Mouse (Mus musculus): ENCODE data around the gene Thoc7.

Gene Thoc7

DNA sequence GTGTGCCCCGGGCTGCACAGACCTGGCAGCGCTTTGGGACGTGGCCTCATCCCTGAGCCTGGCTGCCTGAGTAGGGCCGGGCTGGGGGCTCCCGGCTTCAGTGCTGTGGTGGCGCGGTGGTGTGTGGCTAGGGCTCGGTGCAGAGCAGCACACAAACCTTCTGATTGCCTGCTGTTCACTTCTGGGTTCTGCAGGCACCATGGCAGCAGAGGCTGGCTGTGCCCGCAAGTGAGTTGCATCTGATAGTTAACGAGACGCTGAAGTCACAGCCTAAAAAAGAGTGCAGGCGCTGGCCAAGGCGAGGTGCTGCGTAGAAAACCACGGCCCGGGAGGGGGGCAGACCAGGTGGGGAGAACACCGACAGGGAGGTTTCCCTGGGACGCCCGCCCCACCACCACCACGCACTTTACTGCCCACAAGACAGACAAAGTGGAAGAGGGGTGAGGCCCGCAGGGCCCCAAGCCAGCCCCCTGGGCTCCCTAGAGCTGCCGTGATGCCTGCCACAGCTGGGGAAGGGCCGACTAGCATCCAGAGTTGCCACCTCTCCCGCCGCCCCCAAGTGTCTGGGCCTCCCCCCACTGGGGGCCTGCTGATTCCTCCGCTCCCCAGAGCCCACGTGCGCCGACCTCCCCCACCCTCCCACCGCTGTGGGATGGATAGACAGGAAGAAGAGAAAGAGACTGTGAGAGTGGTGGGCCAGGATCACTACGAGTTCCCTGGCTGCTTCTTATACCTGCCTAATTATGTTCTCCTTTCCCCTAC, 28.2 kb downstream of the Thoc7 start:
- DNase-seq (ENCODE audit: low spot score in 2 of 2), result no peak

DNA sequence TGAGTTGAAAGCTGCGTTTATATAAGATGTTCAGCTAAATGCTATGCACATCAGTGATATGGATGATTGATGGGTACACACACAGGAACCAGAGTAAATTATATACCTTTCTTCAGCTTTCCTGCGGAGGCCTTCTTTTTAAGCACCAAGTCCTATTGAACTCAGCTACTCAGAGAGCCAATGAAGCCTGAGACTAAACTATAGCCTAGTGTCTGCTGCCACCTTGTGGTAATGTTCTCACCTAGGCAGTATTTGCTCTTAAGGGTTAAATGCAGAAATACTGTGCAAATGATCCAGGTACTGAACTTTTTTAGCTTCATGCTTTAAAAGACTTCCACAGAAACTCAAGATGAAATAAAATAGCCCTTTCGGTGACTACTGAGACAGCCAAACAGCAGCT, 44.0 kb downstream of the Thoc7 start:
- DNase-seq (ENCODE audit: low spot score in 2 of 2), result peak; percentile 68 to 82

DNA sequence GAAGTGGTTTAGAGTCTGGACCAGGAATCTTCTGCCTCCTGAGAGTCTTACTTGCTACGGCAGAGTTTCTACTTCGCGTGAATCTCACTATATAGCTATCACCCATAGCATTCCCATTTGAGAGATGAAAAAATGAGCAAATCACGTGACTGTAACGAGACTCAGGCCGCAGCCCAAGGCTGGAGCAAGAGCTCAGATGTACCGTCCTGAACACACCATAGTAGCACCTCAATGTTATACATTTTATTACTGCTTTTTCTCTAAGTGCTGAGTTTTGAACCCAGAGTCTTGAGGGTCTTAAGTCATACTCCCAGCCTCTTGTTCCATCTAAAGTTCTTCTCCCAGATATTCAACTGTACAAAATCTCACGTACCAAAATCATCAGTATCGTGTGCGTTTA, 44.4 kb downstream of the Thoc7 start:
- no peak for DNase-seq (ENCODE audit: low spot score in 2 of 2)

DNA sequence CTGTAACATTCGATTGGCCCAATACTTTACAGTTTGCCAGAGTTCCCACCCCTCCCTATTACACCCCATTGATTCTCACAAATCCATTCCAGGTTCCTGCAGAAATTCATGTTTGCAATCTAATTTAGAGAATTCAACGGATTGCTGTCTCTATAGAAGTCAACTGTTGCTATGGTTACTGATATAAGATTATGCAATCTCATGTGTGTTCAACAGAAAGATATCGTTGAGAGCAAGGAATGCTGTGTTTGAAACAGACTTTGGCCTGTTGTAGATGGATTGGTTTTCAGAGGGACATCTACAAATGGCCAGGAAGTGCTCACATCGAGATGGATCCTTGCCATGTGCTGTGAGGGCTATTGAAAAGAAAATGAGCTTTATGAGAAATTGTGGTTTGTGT, 46.4 kb downstream of the Thoc7 start:
- peak in 1 of 2 experiments; percentile 6 for DNase-seq (ENCODE audit: low spot score in 2 of 2)

DNA sequence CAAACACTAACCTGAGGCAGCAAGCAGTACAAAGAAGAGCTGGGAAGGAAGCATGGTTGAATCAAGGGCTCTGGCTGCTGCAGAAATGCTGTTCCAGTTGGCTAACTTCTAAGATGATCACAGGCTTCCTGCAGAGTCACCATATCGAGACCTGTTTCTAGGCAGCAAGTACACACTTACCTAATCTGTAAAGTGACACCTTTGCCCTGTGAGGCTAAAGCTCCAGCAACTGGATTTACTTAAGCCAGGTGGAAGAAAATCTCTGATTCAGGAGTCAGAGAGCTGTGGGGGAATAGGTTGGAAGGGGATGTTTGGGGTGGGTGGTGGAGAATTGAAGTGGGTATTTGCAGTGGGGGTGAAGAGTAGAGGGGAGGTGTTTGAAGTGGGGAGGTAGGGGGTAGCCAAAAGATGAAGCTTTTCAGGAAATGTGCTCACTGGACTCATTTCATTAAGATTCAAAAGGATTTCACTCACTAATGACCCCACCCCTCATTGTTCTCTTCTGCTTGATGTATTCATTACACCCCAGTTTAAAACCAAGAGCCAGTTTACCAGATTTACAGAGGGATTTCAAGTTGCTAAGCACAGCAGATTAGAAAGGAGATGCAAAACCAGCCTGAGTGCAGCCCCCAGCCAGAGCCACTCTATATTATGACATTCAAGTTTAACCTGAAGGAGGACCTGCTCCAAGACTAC, 47.1 kb downstream of the Thoc7 start, which contains the start of gene Gm281:
Gm281 (minus strand) TSS at position 92 of the 696 bp plus-strand sequence.
- DNase-seq (ENCODE audit: low spot score in 2 of 2), result no peak

DNA sequence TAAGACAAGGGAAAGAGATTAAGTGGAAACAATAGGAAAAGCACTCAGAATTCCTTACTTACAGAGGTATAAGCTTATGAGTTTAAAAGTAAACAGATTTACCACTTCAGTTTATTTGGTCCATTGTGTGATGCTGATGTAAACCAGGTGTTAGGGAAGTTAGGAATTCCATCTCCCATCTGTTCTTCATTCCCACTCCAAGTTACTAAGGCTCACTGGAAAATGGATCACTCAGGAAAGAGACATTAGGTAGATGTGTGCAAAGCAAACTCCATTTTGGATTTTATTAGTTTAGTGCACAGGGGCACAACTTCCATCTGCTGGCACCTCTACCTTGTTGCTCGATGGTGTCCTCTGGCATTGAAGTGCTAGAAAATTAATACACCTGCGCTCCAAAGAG, 51.5 kb downstream of the Thoc7 start:
- no peak for DNase-seq (ENCODE audit: low spot score in 2 of 2)

DNA sequence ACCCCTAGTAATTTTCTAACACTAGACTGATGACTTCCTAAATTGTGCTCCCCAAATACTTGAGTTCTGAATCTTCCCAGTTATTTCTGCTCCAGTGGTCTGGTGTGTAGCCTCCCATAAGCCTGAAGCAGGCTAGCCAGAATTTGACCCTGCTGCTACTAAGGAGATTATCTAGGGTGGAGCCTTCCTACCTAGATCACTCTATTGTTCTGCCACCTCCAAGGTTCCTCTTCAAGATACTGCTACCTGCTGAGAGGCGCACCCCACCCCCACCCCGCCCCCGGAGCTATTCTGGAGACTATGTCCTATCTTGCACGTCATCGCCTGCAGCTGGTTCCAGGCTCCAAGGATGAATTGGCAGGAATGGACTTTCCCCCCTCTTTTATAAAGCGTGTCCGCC, 54.5 kb downstream of the Thoc7 start:
- DNase-seq (ENCODE audit: low spot score in 2 of 2), result no peak

DNA sequence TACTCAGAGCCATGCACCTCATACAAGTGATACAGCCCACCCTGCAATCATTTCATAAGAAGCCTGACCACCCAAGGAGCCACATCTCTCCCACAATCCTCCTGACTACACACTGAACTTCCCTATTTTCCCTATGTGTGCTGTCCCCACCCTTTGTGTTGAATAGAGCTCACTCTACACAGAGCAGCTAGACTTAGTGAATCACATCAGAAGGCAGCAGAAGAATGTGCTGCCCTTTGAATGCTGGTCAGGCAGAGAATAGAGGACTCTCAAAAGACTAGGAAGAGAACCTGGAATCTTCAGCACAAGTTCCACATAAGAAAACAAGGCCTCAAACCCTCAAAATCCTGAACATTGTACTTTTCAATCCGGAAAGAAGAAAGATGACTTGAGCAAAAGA, 55.2 kb downstream of the Thoc7 start:
- no peak for DNase-seq (ENCODE audit: low spot score in 2 of 2)

DNA sequence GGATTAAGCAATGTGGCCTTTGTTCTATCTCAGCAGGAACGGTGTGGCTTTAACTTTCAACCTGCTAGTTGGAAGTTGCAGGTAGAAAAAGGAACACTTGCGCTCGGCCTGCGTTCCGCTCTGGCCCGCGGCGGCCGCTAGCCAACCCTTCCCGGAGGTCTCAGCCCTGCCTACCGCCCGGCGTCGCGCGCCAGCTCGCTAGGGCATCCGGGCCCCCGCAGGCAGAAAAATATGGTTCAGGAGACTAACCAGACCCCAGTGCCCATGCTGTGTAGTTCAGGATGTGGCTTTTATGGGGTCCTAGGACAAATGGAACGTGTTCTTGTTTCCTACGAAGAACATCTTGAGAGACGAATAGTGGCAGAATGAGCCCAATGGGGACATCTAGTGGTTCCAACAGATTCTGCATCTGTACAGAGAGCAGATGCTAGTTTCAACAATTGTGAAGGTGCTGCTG, 60.0 kb downstream of the Thoc7 start:
- DNase-seq (ENCODE audit: low spot score in 2 of 2), result peak; percentile 72 to 78

Data from right cerebral cortex, adult 2 months (tissue).